Mouse (Mus musculus) frontal cortex, postnatal 25 days (tissue): ENCODE data around the gene Ptov1.
A peak's percentile ranks its signal among the peaks of the same experiment; 100 is the strongest.

Experiments used
- DNase-seq, 2 experiments: peaks; one replicate each; pipeline ENCODE4 v3.0.0; 2022; ENCODE audit warnings: low spot score in 2 of 2

Gene Ptov1

DNA sequence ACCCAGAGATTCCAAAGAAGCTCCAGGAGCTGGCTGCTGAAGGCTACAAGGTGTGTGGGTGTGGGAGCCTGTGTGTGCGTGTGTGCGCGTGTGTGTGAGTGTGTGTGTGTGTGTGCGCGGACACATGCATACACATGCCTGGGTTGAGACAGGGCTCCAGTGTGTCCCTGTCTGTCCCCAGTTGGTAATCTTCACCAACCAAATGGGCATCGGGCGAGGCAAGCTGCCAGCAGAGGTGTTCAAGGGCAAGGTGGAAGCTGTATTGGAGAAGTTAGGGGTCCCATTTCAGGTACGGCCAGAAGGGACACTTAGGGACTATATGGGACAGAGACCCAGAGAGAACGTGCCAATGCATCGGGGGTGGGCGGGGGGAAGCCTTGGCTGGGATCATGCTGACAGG is 9.7 kb downstream of the Ptov1 start:
- DNase-seq, result no peak

DNA sequence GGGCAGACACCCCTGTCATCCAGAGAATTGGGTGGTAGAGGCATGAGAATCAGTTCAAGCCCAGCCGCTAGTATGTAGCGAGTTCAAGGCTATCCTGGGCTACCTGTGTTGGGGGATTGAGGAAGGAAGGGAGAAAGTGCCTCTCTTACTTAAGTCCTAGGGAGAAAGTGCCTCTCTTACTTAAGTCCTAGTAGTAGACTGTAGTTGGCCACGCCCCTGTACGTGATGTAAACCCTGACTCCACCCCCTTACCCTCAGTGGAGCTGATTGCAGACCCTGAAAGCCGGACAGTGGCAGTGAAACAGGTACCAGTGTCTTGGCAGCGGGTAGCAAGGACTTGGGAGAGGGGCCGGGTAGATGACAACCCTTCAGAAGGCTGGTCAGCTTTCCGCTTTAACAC is 11.7 kb downstream of the Ptov1 start:
- no peak for DNase-seq

DNA sequence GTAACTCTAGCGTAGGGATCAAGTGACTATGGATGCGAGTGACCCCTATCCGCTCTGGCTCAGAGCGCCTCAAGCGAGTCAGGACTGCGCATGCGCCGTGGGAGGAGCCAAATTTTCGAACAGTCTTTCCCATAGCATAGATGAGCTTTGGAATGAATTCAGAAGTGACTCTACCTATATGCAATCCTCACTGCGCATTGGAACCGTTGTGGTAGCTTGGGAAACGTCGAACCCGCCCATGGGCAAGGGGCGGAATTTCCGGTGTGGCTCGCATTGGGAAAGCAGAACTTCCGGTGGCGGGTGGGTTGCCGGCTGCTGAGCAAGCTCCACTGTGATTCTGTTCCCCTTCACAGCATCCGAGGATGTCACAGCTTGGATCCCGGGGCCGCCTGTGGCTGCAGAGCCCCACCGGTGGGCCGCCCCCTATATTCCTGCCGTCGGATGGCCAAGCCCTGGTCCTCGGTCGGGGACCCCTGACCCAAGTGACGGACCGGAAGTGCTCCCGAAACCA is 12.5 kb downstream of the Ptov1 start, which contains the start of gene Pnkp:
Gene Pnkp, plus strand, starts transcription at position 98 of the 511 bp plus-strand sequence.
- peak; percentile 86 to 87 for DNase-seq

DNA sequence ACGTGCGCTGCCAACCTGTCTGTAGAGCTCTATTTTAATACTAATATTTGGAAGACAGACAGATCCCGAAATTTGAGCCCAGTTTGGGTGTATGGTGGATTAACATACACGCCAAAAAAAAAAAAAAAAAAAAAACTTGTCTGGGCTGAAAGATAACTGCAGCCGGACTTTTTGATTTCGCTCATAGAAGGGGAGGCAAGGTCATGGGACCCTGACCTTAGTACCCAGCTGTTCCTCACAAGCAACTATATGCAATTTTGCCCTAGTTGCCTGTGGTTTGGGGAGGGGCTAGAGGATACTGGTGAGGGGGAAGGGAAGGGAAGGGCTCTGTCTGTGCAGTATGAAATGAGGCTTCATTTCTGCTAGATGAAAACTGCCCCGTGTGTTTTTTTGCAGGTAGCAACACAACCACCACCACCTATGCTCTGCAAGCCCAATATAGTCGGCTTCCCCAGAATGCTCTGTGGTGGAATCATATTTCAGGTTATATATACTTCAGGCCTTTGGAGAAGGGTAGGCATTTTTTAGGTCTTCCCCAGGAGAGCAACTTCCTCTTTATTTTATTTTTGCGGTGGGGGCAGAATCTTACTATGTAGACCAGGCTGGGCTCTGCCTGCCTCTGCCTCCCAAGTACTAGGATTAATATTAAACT is 13.2 kb downstream of the Ptov1 start:
- no peak for DNase-seq

DNA sequence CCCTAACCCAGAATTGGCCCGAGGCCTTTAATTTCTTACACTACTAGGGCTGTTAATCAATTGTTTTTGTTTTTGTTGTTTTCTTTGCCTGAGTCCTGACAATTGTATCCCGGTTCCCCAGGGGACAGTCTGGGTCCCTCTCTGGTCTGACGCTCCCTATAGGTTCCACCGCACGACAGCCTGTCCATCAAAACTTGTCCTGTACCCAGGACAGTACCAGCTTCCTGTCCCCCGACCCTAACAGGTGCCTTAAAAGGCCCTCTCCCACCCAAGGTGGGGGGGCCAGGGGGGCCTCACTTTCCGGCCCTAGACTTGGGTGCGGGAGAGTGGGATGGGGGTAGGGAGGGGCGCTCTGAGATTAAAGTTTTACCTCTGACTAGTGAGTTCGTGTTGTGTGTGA is 14.6 kb downstream of the Ptov1 start:
- DNase-seq, result no peak

DNA sequence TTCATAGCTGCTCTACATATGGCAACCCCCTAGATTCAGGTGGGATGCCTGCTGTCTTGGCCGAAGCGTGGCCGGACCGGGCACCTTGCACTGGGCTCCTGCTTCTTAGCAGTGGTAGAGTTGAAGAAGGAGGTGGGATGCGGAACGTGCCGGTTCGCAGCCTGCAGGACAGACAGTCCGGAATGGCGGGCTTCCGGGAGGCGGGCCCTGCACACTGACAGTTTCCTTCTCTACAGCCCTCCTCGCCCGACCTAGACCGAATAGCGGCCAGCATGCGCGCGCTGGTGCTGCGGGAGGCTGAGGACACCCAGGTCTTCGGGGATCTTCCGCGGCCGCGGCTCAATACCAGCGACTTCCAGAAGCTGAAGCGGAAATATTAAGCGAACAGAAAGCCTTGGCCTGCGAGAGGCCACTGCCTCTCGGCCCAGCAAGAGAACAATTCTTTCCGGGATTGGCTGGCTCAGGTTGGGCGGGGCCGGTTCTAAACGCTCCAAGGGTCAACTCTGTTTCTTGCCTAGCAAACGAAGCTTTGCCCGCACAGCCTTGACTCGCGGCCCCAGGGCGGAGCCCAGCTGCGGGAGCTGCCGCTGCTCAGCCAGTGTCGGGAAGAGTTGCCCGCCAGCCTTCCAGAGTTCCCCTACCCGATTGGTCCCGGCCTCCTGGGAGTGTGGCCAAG is 15.1 kb downstream of the Ptov1 start:
- no peak for DNase-seq

DNA sequence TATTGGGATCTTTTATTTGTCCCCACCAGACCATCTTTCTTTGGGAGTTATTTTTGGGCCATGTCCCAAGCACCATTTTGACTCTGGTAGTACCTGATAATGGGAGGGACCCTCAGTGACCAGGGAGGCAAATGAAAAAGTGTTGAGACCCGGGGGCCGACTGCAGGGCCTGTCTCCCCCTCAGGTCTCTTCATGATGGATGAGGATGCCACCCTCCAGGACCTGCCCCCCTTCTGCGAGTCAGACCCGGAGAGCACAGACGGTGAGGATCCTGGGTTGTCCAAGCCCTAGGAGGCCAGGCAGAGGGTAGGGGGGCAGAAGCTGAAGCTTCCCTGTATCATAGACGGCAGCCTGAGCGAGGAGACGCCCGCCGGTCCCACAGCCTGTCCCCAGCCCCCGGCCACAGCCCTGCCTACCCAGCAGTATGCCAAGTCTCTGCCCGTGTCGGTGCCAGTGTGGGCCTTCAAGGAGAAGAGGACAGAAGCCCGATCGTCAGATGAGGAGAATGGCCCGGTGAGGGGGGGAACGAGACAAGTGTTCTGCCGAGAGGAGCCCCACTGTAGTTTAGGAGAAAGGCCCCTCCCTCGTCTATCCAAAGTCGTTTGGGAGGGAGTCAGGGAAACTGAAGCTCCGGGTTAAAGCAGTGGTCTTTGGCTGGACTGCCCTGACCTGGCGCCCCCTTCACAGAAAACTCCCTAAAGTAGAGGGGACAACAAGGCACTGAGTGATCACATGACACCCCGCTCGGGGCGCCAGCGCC is 15.8 kb downstream of the Ptov1 start:
- no peak for DNase-seq

DNA sequence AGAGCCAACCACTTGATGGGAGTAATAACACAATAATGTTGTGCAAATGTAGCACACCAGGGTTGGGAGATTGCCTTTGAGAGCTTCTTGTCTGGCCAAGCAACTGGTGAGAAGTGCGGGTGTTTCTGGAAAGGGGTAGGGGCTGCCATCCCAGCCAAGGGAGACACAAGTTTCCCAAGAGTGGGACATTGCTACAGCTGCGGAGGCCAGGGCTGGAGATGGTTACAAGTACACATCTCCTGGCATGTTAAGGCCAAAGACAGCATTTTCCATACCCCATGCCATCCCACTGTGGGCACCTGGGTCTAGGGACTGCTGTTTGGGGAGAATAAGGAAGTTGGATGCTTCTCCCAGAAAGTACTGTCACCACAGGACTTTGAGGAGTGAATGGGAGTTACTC is 16.5 kb downstream of the Ptov1 start:
- no peak for DNase-seq

DNA sequence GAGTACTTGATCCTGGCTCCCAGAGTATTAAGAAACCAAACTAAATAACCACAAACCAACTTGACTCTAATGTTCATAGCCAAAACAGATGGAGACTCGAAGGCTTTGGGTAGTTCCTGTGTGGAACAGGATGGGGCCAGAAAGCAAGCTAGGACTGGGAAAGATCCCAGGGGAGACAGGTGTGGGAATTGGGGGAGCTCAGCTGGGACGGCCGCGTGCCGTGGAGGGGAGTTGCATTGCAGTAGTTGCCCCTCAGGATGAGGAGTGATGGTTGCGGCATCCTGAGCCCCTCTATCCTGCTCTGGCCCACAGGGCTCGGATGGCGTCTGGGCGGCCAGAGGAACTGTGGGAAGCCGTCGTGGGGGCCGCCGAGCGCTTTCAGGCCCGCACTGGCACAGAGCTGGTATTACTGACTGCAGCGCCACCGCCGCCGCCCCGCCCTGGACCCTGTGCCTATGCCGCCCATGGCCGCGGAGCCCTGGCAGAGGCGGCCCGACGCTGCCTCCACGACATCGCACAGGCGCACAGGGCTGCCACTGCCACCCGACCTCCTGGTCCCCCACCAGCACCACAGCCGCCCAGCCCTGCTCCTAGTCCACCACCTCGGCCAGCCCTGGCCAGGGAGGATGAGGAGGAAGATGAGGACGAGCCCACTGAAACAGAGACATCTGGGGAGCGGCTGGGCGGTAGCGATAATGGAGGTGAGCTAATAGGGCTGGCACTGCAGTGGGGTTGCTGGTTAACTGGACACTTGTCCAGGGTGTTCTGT is 17.1 kb downstream of the Ptov1 start:
- DNase-seq, result no peak

DNA sequence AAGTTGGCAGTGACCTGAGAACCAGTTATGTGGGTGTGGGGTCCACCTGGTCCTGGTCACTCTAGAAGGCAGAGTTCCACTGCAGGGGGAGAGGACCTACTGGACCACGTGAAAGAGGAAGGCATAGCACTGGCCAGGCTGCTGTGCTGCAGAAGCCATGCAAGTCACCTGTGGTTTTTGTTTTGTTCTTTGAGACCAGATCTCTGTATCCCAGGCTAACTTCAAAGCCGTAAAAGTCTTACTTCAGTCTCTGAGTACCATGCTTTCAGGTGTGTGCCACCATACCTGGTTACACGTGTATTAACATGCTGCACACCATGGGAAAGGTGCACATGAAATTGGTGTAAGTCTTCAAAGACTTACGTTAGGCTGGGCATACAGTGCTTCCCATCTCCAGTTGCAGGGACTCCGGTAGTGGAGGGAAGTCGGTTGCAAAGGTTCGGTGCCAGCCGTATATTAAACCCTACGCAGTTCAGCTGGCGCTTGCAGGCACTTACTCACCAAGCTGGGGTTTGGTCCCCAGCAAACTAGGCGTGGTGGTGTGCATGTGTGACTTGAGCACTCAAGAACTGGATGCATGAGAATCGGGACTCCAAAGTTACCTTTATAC is 17.9 kb downstream of the Ptov1 start:
- no peak for DNase-seq

DNA sequence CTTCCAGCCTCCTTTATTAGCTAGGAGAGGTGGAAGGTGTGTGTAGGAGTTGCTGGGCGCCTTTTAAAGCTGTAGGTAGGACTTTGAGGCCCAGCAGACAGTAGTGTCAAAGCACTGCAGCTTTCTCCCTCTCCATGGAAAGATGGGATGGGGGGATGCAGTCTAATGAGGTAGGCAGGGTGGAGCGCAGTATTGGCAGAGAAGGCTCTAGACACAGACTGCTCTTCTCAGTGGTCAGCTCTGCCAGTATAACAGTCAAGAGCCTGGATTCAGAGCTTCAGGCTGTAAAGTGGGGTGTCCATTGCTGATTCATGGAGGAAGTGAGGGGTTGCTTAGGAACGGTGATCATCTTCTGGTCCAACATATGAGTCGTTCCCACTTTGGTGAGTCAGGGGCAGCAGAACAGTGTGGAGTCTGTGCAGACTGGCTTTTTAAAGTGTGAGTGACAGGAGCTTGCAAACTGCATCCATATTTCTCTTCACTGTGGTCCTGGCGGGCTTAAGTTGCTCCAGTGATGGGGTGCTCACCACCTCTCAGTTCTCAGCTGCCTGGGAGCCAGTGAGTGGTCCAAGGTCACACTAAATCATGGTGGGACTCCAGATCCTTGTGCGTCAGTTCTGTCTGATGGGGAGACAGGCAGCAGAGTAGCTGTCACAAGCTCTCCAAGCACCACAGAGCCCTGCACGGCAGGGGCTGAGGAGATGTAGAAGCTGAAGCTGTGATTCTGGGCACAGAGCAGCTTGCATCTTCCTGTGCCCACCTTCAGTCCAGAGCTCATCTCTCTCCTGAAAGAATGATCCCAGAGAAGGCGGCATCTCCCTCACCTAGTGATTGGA is 18.6 kb downstream of the Ptov1 start:
- DNase-seq, result no peak

DNA sequence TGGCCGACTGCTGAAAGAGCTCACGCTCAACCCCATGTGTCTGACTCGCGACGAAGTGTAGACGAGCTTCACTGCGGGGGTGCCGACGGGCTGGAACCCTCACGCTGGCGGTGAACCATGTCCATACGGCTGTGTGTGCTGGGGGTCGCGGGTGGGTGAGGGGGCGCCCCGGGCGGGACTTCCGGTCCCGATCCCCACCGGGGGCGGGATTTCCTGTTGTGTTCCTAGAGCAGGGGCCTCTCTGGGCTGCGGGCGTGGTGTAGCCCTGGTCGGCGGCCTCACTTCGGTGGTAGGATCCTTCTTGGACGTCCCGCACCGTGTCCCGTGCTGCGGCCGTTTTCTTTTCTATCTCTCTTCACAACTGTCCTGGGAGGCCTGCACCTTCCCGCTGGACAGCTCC is 19.4 kb downstream of the Ptov1 start:
- no peak for DNase-seq

DNA sequence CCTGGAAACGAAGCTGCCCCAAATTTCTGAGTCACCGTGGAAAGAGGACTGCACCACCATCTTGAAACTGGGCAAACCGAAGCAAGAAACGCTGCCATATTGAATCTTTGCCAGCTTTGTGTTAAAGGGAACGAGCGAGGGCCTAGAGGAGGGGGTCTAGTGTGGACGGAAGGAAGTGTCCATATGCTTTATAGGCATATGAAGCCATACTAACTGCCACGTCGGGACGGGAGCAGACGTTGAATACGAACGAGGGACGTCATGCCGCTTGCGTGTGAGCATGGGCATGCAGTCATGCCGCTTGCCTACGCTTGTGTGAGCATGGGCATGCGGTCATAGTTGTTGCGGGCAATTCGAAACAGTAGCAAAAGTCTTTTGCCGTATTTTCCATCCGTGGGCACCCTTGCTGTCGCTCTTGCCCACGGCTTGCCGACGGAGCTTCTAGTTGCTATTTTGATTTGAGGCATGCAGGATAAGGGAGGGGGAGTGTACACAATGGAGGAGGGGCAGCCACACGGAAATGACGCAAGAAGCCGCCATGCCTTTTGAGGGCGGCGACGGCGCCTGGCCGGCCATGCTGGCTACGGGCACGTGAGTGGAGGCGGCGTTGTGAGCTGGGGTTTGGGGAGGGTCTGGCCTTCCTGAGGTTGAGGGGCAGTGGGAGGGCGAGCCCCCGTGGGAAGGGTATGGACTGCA is 20.0 kb downstream of the Ptov1 start:
- DNase-seq, result peak; percentile 74 to 79

DNA sequence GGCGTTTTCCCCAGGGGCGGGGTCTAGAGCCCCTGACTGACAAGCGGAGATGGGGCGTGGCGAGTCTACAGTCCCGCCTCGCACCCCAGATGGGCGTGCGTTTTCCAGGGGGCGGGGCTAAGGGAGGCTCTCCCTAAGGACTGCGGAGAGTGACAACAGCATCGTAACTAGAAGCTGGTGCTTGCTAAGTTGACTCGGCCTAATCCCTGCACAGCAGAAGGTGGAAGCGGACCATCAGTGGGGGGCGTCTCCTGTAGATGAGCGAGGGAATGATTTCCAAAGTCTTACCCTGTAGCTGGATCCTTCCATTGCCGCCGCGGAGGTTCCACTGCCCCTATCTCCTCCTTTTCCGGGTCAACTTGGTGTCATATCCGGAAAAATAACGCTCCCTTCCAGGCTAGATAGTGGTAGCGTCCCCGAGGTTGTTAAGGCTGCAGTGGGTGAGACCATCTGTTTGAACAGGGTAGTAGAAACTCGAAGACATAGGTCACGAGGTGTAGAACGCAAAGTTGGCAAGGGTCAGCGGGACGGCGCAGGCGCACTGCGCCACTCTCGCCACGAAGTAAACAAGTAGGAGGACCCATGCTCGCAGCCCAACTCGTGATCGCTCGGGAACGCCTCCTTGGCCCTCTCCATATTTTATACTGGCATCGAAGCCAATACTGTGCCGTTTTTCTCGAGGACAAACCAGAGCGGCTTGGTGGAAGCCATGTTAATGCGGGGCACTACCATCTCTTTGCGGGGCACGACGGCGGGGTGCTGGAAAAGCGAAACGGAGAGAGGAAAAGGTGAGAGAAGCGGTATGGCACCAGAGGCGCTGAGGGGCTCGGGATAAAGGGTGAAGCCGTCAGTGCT is 20.8 kb downstream of the Ptov1 start, which contains the start of the genes Akt1s1 and Tbc1d17:
Gene Akt1s1, plus strand, starts transcription at position 431 of the 855 bp plus-strand sequence.
Gene Tbc1d17, minus strand, starts transcription at position 519 of the 855 bp plus-strand sequence.
- peak; percentile 99 for DNase-seq

DNA sequence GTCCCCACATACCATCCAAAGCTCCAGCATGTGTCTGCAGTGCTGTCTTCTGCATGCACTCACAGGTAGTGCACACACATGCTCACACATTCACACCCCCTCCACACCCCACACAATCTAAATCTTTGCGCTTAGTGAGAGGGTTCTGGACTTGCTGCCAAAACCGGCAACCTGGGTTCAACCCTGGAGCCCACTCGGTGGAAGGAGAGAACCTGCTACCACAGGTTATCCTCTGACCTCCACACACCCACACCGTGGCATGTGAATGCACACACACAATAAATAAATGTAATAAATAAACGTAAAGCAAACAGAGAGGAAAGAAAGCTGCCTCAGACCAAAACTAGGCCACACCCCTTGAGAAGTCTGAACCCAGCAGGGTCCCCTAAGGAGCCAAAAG is 21.8 kb downstream of the Ptov1 start:
- DNase-seq, result no peak

DNA sequence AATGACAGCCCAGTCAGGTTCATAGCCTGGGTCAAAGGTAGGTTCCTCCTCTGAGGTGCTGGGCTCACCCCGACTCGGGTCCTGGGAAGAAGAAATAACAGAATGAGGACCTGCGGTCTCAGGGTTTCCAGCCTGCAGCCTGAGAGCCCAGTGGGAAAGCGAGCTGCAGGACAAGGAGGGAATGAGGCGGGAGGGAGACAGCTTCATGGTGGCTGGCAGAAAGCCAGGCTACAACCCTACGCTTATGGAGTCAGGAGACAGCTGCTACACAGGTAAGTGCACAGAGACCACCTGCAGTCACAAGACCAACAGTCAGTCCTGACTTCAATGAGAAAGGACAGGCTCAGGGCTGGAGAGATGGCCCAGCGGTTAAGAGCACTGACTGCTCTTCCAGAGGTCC is 22.8 kb downstream of the Ptov1 start:
- DNase-seq, result no peak

DNA sequence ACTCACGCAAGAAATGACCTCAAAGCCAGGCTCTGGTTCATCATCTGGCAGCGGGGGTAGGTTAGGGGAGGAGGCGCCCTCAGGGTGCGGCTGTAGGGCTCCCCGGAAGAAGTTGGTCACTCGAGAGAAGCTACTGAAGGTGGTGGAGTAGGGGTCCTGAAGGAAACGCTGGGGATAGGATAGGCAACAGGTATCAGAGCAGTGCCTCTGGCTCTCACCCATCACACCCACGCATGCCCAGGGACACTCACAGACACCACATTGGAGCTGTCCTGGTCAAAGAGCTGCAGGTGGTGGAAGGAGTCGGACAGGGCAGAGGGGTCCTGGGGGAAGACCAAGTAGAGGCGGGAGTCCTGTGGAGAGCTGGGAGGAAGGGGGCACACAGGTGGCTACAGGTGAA is 24.6 kb downstream of the Ptov1 start:
- no peak for DNase-seq

DNA sequence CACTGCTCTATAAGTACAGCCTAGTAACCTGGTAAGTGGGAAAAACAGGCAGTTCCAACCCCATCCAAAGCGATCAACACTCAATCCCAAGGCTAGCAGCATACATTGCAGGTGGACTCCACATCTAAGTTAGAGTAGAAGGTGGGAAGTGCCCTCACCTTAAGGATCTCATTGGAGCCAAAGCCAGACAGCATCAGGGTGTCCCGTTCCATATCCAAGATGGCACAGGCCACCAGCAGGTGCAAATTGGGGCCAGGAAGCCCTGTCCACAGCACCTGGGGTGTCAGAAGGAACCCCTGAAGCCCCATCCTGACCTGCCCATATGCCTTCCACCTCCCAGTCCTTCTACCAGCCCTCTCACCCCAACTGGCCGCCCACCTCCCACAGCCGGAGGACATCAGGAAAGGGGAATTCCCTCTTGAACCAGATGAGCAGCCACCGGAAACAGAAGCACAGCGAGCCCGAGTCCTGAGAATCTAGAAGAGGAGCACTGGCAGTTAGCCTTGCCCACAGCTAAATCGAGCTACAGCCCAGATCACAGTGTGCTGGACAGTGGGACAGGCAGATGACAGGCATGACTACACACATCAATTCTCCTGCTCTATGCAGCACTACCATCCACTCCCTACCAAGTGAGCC is 27.6 kb downstream of the Ptov1 start:
- DNase-seq, result no peak
